Mouse (Mus musculus): ENCODE results near the gene Olfr514.
A peak's percentile ranks its signal among the peaks of the same experiment; 100 is the strongest.

Gene Olfr514

DNA sequence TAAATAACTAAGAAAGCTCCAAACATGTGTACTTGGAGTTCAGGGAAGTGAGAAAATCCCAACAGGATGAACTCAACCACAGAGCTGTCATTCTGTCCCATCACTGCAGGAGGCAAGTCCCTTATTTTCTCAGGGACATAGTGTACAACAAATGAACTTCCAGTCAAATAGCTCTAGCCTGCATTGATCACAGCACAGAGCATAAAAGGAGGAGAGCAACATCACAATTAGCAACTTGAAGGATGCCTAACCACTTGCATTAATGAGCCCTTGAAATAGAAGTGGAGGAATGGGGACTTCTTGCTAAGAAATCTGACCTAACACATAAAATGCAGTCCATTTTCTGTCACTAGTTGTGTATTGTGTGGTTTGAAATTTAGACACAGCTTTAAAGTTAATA is at the start of gene Olfr514:
Gene Olfr514 (minus strand): TSS at position 101 of the 400 bp plus-strand sequence.
- DNase-seq: no peak

DNA sequence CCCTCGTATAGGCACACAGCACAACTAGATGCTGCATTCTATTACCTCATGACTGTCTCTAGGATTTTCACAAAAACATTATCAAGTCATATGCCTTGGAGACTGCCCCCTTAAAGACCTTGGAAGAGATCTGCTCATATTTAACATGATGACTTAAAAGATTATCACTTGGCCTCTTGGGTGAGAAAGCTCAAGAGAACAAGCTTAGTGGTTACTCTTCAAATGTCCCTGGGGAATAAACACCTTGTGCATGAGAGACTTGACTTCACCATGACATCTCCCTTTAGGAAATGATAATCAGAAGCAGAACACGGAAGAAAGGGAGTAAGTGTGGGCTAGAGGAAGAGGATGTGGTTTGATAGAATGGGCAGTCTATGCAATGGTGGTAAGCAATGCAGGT is 46.5 kb upstream of the Olfr514 start, which contains the start of gene Olfr517:
Gene Olfr517 (minus strand): TSS at position 101 of the 400 bp plus-strand sequence.
- no peak for DNase-seq

DNA sequence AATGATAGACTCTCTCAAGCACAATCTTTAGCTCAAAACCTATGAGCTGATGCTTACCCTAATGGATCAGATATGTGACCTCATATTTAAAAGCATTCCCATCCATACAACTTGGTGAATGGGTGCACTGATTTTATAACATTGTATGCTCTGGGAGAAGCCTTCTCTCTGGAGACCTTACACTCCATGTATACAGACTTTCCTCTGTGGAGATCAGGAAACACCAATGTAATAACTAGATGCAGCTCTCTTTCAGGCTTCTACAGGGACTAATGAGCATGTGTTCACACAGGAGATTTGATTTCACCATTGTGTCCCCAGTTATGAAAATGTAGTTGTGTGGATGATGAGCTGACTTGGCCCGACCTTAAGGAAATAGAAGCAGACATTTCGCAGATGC is 24.6 kb upstream of the Olfr514 start, which contains the start of gene Olfr516:
Gene Olfr516 (minus strand): TSS at position 101 of the 400 bp plus-strand sequence.
- no peak for DNase-seq

DNA sequence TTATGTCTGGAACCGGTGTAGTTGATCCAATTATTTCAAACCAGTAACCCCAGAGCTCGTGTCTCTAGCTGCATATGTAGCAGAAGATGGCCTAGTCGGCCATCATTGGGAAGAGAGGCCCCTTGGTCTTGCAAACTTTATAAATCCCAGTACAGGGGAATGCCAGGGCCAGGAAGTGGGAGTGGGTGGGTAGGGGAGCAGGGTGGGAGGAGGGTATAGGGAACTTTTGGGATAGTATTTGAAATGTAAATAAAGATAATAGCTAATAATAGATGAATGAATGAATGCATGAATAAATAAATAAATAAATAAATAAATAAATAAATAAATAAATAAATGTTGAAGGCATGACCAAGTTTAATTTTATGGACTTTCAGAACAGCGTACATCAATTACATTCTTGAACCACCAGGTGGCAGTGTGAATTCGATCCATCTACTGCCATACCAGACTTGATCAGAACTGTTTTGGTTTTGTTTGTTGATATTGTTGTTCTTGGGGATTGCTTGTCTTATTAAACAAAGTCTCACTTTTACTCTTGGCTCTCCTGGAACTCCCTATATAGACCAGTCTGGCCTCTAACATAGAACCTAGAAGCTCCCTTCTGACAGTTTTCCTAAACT is 11.1 kb downstream of the Olfr514 start:
- DNase-seq: peak; percentile 50 to 54

DNA sequence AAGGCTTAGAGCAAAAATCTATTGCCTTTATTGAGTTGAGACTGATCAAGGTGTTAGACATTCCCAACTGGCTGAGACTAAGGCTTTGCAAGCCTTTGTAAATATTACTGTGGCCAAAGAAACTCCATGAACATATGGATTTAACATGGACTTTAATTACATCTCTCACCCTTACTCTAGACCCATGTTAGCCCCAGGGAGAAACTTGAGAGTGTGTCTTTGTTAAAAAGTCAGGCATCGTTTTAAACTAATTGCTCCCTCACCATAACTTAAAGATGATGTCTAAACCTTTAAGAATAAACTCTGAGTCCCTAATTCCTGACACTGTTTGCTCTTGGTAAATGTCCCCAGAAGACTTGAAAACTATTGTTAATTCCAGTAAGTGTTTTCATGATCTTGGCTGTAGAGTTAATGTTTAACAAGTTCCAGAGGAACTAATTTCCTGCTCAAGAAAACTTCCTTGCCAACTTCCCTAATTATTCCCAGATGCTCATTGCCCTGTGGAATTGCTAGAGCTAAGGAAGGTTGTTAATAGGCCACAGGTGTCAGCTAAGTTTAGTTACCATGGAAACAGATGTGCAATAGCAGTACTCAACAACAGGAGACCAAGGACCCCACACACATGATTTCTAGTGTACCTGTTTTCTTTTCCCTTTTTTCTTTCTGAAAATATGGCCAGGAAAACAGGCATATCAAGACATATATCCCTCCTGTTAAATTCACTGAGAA is 28.4 kb downstream of the Olfr514 start:
- DNase-seq: no peak

Measured in B cell, adult 2 months (primary cell).